Mouse (Mus musculus): ENCODE measurements around the gene Zfp850.

DNA sequence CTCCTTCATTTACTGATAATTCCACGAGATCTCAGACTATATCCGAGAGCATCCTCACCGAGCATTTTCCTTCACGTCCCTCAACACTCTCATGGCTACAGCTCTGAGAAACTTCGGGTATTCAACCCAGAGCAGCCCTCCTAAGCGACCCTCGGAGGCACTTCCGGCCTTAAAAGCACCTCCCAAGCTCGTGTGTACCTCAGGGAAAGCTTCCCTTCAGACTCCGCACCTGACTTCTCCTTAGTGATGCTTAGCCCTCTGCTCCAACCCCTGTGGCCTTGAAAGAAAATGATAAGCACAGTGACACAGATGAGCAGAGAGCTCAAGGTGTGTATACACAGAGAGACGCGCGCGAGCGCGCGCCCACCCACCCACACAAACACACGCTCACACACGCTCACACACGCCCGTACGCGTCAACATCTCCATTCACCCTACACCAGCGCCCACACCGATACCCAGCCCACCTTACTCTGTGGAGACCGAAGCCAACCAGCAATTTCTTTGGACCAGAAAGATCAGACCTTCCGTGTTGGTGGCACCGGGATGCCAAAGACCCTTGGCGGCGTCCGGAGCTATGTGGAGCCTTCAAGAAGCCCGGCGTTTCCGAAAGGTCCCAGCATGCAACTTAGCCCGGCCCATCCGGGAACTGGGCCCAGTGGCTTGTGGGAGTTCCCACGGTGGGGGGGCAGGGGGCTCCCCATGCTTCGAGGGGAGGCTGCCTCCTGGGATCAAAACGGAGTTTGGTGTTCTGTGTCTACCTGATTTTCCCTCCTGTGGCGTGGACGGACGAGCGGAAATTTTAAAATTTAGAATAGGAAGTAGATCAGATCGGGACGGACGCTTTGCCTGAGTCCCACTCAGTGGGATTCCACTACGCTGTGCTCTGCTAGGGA lies at the start of gene Zfp850:
- TF ChIP-seq CTCF (IDR thresholded peaks at IDR 0.05; ENCODE audit: borderline replicate concordance, control insufficient read depth, extremely low read depth, insufficient read depth, low read length, poor library complexity) (0 out of 2 replicates have a peak, but pooled peaks have one; percentile 37), POLR2A (IDR thresholded peaks at IDR 0.05; ENCODE audit: control insufficient read depth, extremely low read depth, insufficient read depth, low read length, poor library complexity) (peak; percentile 58; the same call in 1 of the 2 replicates)

Data from thymus, adult 2 months (tissue).